ENCODE assay signal across 8 mouse cellular contexts in the genomic region with DNA sequence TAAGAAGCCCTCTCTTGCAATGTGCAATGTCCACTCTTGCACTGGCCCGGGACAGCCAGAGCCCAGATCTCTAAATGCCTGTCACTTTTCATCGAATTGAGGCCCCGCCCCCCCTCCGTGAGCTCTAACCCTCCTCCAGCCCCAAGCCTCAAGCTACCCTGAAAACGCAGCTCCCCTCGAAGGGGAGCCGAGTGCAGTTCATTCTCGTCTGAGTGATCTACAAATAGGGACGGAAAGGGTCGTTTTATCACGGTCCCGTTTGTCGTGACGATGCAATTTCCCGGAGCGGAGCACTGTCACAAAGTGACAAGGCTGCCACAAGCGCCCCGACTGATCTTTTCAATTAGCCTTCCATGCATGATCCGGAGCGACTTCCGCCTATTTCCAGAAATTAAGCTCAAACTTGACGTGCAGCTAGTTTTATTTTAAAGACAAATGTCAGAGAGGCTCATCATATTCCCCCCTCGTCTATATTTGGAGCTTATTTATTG. TPM values are rescaled to one million over a fixed set of nuclear protein-coding genes. Genes with fewer than 3 reads are reported as not detected.
DNase-seq lines count a peak whose midpoint lies in the region; ATAC-seq and TF ChIP-seq lines count a peak whose summit lies in the region.

No protein-coding gene starts in this region.

- H3K4me3 ChIP-seq in heart, embryonic 12.5 days, result peak overlapping the region; percentile 19; the same call in 1 of the 2 replicates
- peak overlapping the region; percentile 61 for H3K4me3 ChIP-seq in cerebellum, adult 2 months (replicated peaks; ENCODE audit: insufficient read depth, low read depth, low read length)
- H3K4me3 ChIP-seq in hindbrain, embryonic 10.5 days, result peak overlapping the region; percentile 73
- peak overlapping the region; percentile 2; the same call in 1 of the 2 replicates for H3K4me3 ChIP-seq in midbrain, embryonic 16.5 days (ENCODE audit: low read depth, low read length)

- no peak for DNase-seq in heart, postnatal 14 days
- DNase-seq in cerebellum, adult 2 months, result peak; percentile 79 to 84
- DNase-seq in hindbrain, embryonic 10.5 days (ENCODE audit: low spot score), result peak; percentile 67
- DNase-seq in urinary bladder, postnatal 36 days (ENCODE audit: low spot score in 2 of 2), result no peak
- DNase-seq in kidney, postnatal 14 days, result no peak
- no peak for DNase-seq in lung, postnatal 36 days

- intact Hi-C loops in heart, postnatal 14 days (cut with DNase I), result loop anchor here (10.0 kb wide), 1 partner anchor 303 kb away; no protein-coding TSS in a partner anchor

- no peaks in the 10 kb centered on the region for H3K9me3 ChIP-seq in heart, embryonic 12.5 days (replicated peaks)
- no peaks in the 10 kb centered on the region for H3K9me3 ChIP-seq in hindbrain, embryonic 10.5 days
- H3K9me3 ChIP-seq in midbrain, embryonic 16.5 days (replicated peaks; ENCODE audit: control insufficient read depth, low read length, poor library complexity, severe bottlenecking), result no peaks in the 10 kb centered on the region

- ATAC-seq in heart, embryonic 12.5 days (ENCODE audit: insufficient number of reproducible peaks, low FRiP score), result no peak
- no peak; the same call in 1 of the 2 replicates for ATAC-seq in midbrain, embryonic 16.5 days

- TF ChIP-seq CTCF in cerebellum, adult 2 months (IDR thresholded peaks at IDR 0.05; ENCODE audit: borderline replicate concordance, insufficient read depth, low read depth, low read length), result no peak

- H3K36me3 ChIP-seq in heart, embryonic 12.5 days, result no peaks in the 10 kb centered on the region
- H3K36me3 ChIP-seq in hindbrain, embryonic 10.5 days, result peaks cover 12% of the 10 kb centered on the region; the same call in 1 of the 2 replicates
- H3K36me3 ChIP-seq in midbrain, embryonic 16.5 days (ENCODE audit: control insufficient read depth, insufficient read depth, low read length), result no peaks in the 10 kb centered on the region

- TF ChIP-seq POLR2A in cerebellum, adult 2 months (IDR thresholded peaks at IDR 0.05; ENCODE audit: borderline replicate concordance, insufficient read depth, low read length), result peak; percentile 55; the same call in 1 of the 2 replicates

- H3K27ac ChIP-seq in heart, embryonic 12.5 days (ENCODE audit: poor library complexity, severe bottlenecking), result no peak overlapping the region
- H3K27ac ChIP-seq in cerebellum, adult 2 months (ENCODE audit: insufficient read depth, low read length), result peak overlapping the region; percentile 98
- H3K27ac ChIP-seq in hindbrain, embryonic 10.5 days, result peak overlapping the region; percentile 79
- H3K27ac ChIP-seq in midbrain, embryonic 16.5 days (ENCODE audit: low read length), result 0 out of 2 replicates have a peak overlapping the region, but pooled peaks have one; percentile 58

- peak overlapping the region; percentile 45 for H3K4me2 ChIP-seq in heart, embryonic 12.5 days
- H3K4me2 ChIP-seq in midbrain, embryonic 16.5 days (ENCODE audit: low read length), result peak overlapping the region; percentile 32

- H3K27me3 ChIP-seq in heart, embryonic 12.5 days (replicated peaks), result peaks cover 89% of the 10 kb centered on the region
- H3K27me3 ChIP-seq in cerebellum, adult 2 months (ENCODE audit: control insufficient read depth, insufficient read depth, low read length), result no peaks in the 10 kb centered on the region
- H3K27me3 ChIP-seq in hindbrain, embryonic 10.5 days (ENCODE audit: insufficient read depth, poor library complexity, severe bottlenecking), result peaks cover 99% of the 10 kb centered on the region
- peaks cover 64% of the 10 kb centered on the region for H3K27me3 ChIP-seq in midbrain, embryonic 16.5 days (ENCODE audit: control insufficient read depth, insufficient read depth, low read depth, low read length)

- H3K9ac ChIP-seq in heart, embryonic 12.5 days, result no peak overlapping the region
- no peak overlapping the region for H3K9ac ChIP-seq in midbrain, embryonic 16.5 days (ENCODE audit: low read depth, low read length)

- peaks cover 4% of the 10 kb centered on the region; the same call in 1 of the 2 replicates for H3K4me1 ChIP-seq in heart, embryonic 12.5 days (replicated peaks)
- H3K4me1 ChIP-seq in cerebellum, adult 2 months (ENCODE audit: control insufficient read depth, insufficient read depth, low read length), result peaks cover 4% of the 10 kb centered on the region; the same call in 1 of the 2 replicates
- H3K4me1 ChIP-seq in hindbrain, embryonic 10.5 days (replicated peaks), result peaks cover 60% of the 10 kb centered on the region
- H3K4me1 ChIP-seq in midbrain, embryonic 16.5 days (ENCODE audit: control insufficient read depth, insufficient read depth, low read length), result no peaks in the 10 kb centered on the region

- under 1% methylated on average over 23 of the region's 23 CpGs for WGBS in heart, embryonic 12.5 days
- WGBS in cerebellum, adult 2 months, result 2% methylated on average over 23 of the region's 23 CpGs
- WGBS in hindbrain, embryonic 10.5 days, result under 1% methylated on average over 23 of the region's 23 CpGs
- under 1% methylated on average over 23 of the region's 23 CpGs for WGBS in midbrain, embryonic 16.5 days

RNA-seq across cellular contexts. Expression of a gene that starts 13.4 kb away (rescaled TPM):
- 0.28 and 0.46 TPM in 2 replicates for polyA plus RNA-seq in heart, embryonic 12.5 days (2016; fragmentation: Nextera tagmentation; extraction: Ambion mirVana)
- total RNA-seq in heart, postnatal 14 days (2021), result not detected
- polyA plus RNA-seq in cerebellum, adult 2 months (2012; rRNA removed), result 84.5 and 103 TPM in 2 replicates
- polyA plus RNA-seq in hindbrain, embryonic 10.5 days (2016; fragmentation: Nextera tagmentation; extraction: Ambion mirVana), result 24.7 and 27.0 TPM in 2 replicates
- polyA plus RNA-seq in midbrain, embryonic 16.5 days (2015; fragmentation: Nextera tagmentation; extraction: Ambion mirVana), result 17.4 and 25.7 TPM in 2 replicates

Comparison
In these comparisons a context has a peak if more than half of its experiments do, and no peak if none do; other contexts are left out.
1. H3K4me3 ChIP-seq: peak in every context shown above with its lines; median percentile 73 in hindbrain, embryonic 10.5 days; 61 in cerebellum, adult 2 months; 19 in heart, embryonic 12.5 days; 2 in midbrain, embryonic 16.5 days.
2. DNase-seq: peak in cerebellum, adult 2 months (2 of 2) and hindbrain, embryonic 10.5 days (single experiment); none in heart, postnatal 14 days (0 of 2), urinary bladder, postnatal 36 days (0 of 2), kidney, postnatal 14 days (single experiment) and lung, postnatal 36 days (single experiment).
3. RNA of a gene that starts 13.4 kb away (polyA plus RNA-seq): 84.5 to 103 TPM in cerebellum, adult 2 months, 24.7 to 27.0 TPM in hindbrain, embryonic 10.5 days and 17.4 to 25.7 TPM in midbrain, embryonic 16.5 days; 0.28 to 0.46 TPM in heart, embryonic 12.5 days; every median in the first group is over 10 times any median in the second.